Mouse (Mus musculus) gastrocnemius, adult 8-10 months (tissue): ENCODE results near the gene Frat2. TPM values are rescaled to one million over a fixed set of nuclear protein-coding genes. Genes with fewer than 3 reads are reported as not detected.

ENCODE experiments used
- total RNA-seq, 4 experiments: library from RNA; stranded (reverse); gene quantifications; 2 replicates each; pipeline ENCODE4 v1.2.4; 2022

Gene Frat2
- total RNA-seq, 4 experiments from 2014 or later = 4.5 to 15.5 (median 12.5) TPM

Other genes with a start within 250 kb of the Frat2 start
- gene Slit1, start 104.5 kb downstream of the Frat2 start, total RNA-seq = 1 to 10 TPM in 1 of 4 experiments, under 1 TPM in 3; 0.21 to 1.7 (median 0.76) TPM
- 10 to 100 TPM in 1 of 4 experiments, 1 to 10 TPM in 3; 8.6 to 10.0 (median 9.0) TPM for gene Arhgap19, start 46.1 kb downstream of the Frat2 start, total RNA-seq
- 1 to 10 TPM; 3.6 to 8.4 (median 6.4) TPM for gene Frat1, start 18.2 kb downstream of the Frat2 start, total RNA-seq
- gene Rrp12, start 48.0 kb upstream of the Frat2 start, total RNA-seq = 10 to 100 TPM; 30.0 to 34.9 (median 32.2) TPM
- 10 to 100 TPM; 11.0 to 34.9 (median 15.0) TPM for gene Pgam1, start 63.8 kb upstream of the Frat2 start, total RNA-seq
- gene Exosc1, start 85.3 kb upstream of the Frat2 start, total RNA-seq = 10 to 100 TPM; 16.0 to 21.6 (median 18.6) TPM
- 10 to 100 TPM; 21.3 to 24.1 (median 23.2) TPM for gene Zdhhc16, start 85.3 kb upstream of the Frat2 start, total RNA-seq
- 10 to 100 TPM in 2 of 4 experiments, 1 to 10 TPM in 2; 9.1 to 14.1 (median 9.8) TPM for gene Mms19, start 133.0 kb upstream of the Frat2 start, total RNA-seq
- gene Ubtd1, start 133.6 kb upstream of the Frat2 start, total RNA-seq = 10 to 100 TPM; 15.0 to 17.5 (median 15.8) TPM
- 100 to 1,000 TPM; 131 to 242 (median 170) TPM for gene Ankrd2, start 187.9 kb upstream of the Frat2 start, total RNA-seq
- 1 to 10 TPM; 3.0 to 4.8 (median 3.7) TPM for gene Hoga1, start 197.5 kb upstream of the Frat2 start, total RNA-seq
- gene 4933411K16Rik, start 204.1 kb upstream of the Frat2 start, total RNA-seq = under 1 TPM in 3 of 4 experiments, not detected in 1; 0.21 to 0.53 (median 0.36) TPM
- gene Morn4, start 238.2 kb upstream of the Frat2 start, total RNA-seq = 1 to 10 TPM; 3.3 to 7.6 (median 5.3) TPM
- gene Pi4k2a, start 242.3 kb upstream of the Frat2 start, total RNA-seq = 10 to 100 TPM; 13.5 to 16.1 (median 14.7) TPM